Mouse (Mus musculus): Measurements from ENCODE around the gene Gm7030. TPM values are rescaled to one million over a fixed set of nuclear protein-coding genes. Genes with fewer than 3 reads are reported as not detected.
"Not testable (repeated sequence)": the region's sequence is repeated elsewhere in the genome, so short reads cannot be mapped to it uniquely, and the experiment has no call there.

The Gm7030 gene
- total RNA-seq, 2 experiments from 2014 or later = not detected

- intact Hi-C loops (cut with DNase I) = loop anchor here (10.0 kb wide), 1 partner anchor 72 kb away; no protein-coding TSS in a partner anchor
- not testable (repeated sequence) for DNase-seq
These were observed 7.1 kb upstream of the Gm7030 start for GRCm38 (mm10) chr17:36136299-36136848.

DNA sequence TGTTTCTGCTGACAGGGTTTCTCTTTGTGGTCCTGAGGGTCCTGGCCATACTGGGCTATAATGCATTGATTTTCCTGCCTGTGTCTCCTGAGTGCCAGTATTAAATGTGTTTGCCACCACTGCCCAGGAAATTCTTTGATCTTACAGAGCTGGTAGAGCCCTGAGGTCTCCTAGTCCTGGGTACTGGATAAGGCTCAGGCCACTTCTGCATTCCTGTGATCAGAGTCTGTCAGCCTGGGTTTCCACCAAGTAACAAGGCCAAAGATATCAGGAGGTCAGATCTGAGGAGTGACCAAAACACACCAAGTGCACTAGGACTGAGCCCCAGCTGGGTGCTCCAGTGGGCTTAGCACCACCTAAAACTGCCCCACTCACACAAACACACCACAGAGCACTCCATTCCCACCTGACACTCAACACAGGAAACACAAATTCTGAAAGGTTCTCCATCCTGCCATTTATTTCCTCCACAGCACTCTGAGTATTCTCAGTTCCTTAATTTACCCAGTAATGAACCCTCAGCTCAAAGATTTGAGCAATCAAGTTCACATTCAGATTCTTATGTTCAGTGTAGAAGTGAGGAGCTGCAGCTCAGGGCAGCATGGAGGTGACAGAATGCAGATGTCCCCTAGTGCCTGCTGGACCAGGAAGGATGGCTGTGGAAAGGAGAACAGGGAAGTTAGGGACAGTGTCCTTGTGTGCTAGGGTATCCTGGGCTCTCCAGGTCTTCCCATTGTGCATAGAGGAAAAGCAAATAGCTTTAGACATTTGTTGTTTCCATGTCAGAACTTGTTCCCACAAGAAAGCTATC lies 6.4 kb upstream of the Gm7030 start:
- intact Hi-C loops (cut with DNase I) = loop anchor here (10.0 kb wide), 1 partner anchor 71 kb away; no protein-coding TSS in a partner anchor
- DNase-seq = not testable (repeated sequence)

DNA sequence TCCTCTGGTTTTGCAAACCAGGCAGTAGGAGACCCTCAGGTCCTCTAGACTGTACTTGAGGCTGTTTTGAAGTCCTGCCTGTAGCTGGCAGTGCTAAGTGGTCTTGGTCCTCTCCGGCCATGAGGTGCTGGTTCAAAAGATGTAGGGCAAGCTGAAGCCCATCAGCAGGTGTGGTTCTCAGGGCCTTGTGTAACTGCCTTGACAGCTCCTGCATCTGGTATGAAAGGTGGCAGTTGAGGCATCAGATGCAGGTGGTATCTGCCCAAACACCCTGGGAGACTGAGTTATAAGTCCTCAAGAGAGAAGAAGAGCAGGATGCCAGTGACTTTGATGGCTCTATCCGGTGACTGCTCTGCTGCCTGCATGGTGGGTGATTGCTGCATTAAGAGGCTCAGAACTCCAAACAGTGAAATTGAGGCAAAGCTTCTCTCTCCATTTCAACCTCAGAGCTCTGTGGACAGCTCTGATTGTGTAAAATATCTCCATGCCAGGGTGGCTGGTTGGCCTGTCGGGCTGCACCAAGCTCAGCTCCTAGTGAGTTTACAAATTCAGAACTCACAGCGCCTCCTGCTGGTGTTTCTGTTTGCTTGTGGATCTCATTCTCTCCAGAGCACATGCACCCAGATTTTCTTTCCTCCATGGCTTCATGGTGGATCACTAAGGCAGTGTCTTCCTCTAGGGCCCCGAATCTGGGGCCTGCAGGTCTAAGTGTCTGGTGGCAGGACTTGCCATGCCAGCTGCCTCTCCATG lies 2.5 kb upstream of the Gm7030 start:
- no peak for DNase-seq
- intact Hi-C loops (cut with DNase I) = loop anchor here (10.0 kb wide), 1 partner anchor 67 kb away; no protein-coding TSS in a partner anchor

DNA sequence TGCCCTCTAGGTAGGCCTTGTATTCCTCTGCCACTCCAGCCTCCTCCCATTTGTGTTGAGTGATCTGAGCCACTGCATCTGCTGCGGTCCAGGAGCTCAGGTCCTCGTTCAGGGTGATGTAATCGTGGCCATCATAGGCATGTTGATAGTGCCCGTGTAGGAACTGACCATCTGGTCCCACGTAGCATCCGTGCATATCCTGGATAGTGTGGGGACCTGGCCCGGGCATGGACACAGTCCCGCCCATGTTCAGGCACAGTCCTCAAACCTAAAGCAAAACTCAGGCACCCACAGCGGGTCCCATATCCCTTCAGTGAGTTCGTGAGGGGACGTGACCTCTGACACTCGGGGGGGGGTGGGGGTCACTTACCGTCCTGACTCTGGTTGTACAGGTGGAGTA lies 700 bp downstream of the Gm7030 start:
- intact Hi-C loops (cut with DNase I); DNase-seq: not testable (repeated sequence)

- intact Hi-C loops (cut with DNase I); DNase-seq: not testable (repeated sequence)
These were observed 5.1 kb downstream of the Gm7030 start for GRCm38 (mm10) chr17:36124111-36124510.

- intact Hi-C loops (cut with DNase I); DNase-seq: not testable (repeated sequence)
These were observed 7.7 kb downstream of the Gm7030 start, which contains the start of gene Gm19684 for GRCm38 (mm10) chr17:36121352-36122020. Gene Gm19684, plus strand, starts transcription at chr17:36121678.

DNA sequence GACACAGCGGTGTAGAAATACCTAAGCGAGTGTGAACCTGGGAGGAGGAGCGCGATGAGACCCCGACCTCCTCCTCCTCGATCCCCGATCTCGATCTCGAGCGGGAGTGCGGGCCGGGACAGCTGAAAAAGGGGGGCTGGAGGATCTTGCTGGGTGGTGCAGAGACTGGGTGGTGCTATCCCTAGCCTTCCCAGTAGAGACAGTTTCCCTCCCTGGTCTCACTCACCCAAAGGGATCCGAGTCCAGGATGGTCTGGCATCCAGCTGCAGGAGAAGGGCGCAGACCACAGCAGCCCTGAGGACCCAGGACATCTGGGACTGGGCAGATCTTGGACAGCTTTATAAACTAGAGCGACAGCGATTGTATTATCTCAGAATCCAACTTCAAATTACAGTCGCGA lies 8.4 kb downstream of the Gm7030 start:
- intact Hi-C loops (cut with DNase I); DNase-seq: not testable (repeated sequence)

DNA sequence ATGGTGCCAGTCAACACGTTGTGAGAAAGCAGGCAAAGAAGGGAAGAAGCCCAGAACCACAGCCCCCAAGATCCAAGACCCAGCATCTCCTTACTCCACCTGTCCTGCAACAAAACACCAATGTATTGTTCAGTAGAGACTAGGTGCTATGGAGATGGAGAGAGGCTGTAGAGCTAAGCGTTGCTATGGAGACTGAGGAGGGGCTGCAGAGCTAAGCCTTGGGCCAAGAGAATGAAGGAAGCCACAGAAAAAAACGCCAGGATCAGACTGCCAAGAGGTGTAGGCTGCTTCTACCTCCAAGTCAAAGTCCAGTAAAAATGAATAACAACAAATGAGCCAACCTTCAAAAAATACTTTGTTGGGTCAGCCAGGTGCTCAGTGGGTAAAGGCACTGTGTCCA lies 12.7 kb downstream of the Gm7030 start:
- not testable (repeated sequence) for DNase-seq
- intact Hi-C loops (cut with DNase I) = loop anchor here (10.0 kb wide), 1 partner anchor 122 kb away; no protein-coding TSS in a partner anchor

DNA sequence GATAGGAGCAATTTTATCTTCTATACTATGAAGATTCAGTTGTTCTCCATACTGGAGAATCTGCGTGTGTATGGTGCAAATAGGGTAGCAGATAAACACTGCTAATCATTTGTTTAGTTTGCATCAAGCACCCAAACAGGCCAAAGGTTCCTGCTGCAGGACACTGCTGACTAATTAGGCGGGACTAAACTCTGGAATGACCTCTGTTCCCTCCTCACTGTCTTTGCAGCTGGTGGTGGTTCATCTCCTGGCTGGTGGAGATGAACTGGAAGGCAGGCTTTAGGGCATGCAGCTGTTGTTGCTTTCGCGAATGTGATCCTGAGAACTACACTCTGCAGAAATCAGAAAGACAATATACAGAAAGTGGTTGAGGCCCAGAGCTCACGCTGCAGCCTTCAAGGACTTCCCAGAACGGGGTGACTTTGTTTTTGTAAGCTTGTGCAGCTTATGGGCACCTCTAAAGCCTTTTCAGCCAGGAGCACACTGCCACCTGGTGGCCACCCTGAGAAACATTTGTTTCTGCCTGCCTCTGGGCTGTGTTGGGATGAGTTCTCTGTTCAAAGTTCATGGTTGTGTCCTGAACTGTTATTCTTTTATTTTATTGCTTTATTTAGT lies 15.1 kb downstream of the Gm7030 start:
- DNase-seq = peak; percentile 27
- intact Hi-C loops (cut with DNase I) = loop anchor here (10.0 kb wide), 1 partner anchor 119 kb away; no protein-coding TSS in a partner anchor

GRCm38 (mm10) chr17:36111510-36111868 lies 17.7 kb downstream of the Gm7030 start:
- not testable (repeated sequence) for DNase-seq
- intact Hi-C loops (cut with DNase I) = loop anchor here (10.0 kb wide), 1 partner anchor 117 kb away; no protein-coding TSS in a partner anchor

- intact Hi-C loops (cut with DNase I) = loop anchor here (10.0 kb wide), 1 partner anchor 116 kb away; no protein-coding TSS in a partner anchor
- DNase-seq = peak; percentile 17
These were observed 18.4 kb downstream of the Gm7030 start for GRCm38 (mm10) chr17:36110641-36111509.

DNA sequence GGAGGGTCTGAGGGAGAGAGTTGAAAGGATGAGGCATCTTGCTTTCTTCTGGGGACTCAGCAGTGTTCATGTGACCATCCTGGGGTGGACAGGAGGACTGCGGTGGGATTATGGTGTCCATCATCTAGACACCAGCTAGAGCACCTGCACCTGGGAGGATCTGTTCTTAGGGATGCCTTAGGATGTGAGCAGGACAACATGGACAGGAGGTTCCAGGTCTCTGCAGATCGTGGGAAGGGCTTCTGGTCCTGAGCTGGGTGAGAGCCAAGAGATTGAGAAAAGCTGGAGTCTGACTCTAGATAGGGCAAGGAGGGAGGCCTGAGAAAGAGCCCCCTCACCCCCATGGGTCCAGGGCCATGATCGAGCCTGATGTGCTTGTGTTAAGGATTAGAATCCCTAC lies 19.1 kb downstream of the Gm7030 start:
- intact Hi-C loops (cut with DNase I) = loop anchor here (10.0 kb wide), 1 partner anchor 115 kb away; no protein-coding TSS in a partner anchor
- not testable (repeated sequence) for DNase-seq

DNA sequence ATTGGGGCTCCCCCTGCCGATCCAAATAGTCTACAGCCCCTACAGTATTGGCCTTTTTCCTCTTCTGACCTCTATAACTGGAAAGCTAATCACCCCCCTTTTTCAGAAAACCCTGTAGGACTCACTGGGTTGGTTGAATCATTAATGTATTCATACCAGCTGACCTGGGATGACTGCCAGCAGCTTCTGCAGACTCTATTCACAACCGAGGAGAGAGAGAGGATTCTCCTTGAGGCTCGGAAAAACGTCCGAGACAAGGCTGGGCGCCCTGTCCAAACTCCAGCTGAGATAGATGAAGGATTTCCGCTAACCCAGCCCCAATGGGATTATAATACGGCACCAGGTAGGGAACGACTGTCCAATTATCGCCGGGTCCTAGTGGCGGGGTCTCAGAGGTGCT lies 27.1 kb downstream of the Gm7030 start:
- intact Hi-C loops (cut with DNase I) = not testable (repeated sequence)
- peak; percentile 25 for DNase-seq

DNA sequence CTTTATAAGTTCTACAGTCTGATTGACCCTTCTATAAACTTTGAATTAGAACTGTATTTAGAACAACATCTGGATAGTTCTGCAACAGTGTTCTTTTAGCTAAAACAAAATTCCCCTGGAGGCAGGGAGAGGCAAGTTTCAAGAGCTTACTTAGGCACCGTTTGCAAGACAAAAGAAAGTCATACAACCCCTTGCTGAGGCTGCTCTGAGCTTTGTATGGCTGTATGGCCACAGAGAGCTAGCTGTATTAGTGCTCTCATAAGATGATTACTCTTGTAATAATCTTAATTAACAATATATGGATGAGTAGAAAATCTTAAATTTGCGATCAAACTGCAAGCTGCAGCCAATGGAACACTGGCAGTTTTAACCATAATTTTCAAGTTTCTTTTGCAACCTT lies 29.6 kb downstream of the Gm7030 start:
- intact Hi-C loops (cut with DNase I); DNase-seq: not testable (repeated sequence)

DNA sequence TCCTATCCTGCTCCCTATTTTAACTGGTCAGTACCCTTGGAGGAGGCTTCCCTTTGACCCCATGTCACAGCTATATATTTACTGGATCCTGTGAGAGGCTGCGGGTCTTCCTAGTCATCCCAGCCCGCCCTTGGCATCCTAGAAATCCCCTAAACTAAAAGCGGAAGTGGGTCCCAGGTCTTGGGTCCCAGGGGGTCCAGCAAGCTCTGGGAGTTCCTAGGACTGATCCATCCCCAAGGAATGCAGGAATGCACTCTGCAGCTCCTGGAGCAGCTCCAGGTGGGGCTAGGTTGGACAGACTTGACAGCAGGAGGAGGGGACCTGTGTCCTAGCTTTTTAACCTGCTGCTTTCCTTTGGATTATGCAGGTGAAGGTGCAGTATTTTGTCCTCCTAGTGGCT lies 35.3 kb downstream of the Gm7030 start:
- intact Hi-C loops (cut with DNase I) = no loop called here
- DNase-seq = no peak

- intact Hi-C loops (cut with DNase I); DNase-seq: not testable (repeated sequence)
These were observed 36.7 kb downstream of the Gm7030 start for GRCm38 (mm10) chr17:36092520-36092919.

DNA sequence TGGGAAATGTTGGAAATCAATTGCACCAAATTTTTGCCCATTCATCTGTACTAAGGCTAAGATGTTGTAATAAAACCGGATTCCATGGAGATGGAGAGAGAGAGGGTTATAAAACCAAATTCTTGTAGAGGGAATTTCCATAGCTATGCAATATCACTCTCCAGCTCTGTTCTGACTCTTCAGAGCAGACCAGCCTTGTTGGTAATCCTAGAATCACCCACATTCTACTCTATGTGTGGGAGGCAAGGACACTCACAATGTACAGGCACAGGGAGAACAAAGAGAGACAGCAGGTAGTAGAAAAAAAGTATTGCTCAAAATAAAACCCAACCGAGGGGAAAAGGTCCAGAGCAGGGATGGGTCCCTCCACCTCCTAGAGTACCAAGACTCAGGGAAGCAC lies 37.3 kb downstream of the Gm7030 start:
- intact Hi-C loops (cut with DNase I); DNase-seq: not testable (repeated sequence)

- DNase-seq; intact Hi-C loops (cut with DNase I): not testable (repeated sequence)
These were observed 43.2 kb downstream of the Gm7030 start for GRCm38 (mm10) chr17:36085976-36086375.

Measured in left cerebral cortex, postnatal 4 days (tissue).